8 mouse cellular contexts compared by ENCODE assay signal in genomic region chr8:85025098-85025932, GRCm38 (mm10). TPM values are rescaled to one million over a fixed set of nuclear protein-coding genes. Genes with fewer than 3 reads are reported as not detected.
A peak's percentile ranks its signal among the peaks of the same experiment; 100 is the strongest.
DNase-seq lines count a peak whose midpoint lies in the region; ATAC-seq and TF ChIP-seq lines count a peak whose summit lies in the region.

Asna1 (minus strand) TSS chr8:85025281.

- peak; percentile 92 for ATAC-seq in embryonic facial prominence, embryonic 14.5 days (ENCODE audit: low read depth)
- peak; percentile 93 for ATAC-seq in limb, embryonic 13.5 days (ENCODE audit: low FRiP score, low read depth)
- peak; percentile 89 for ATAC-seq in midbrain, embryonic 16.5 days

- TF ChIP-seq CTCF in heart, adult 2 months (IDR thresholded peaks at IDR 0.05), result no peak

- peaks cover 15% of the 10 kb centered on the region for H3K4me1 ChIP-seq in embryonic facial prominence, embryonic 14.5 days (ENCODE audit: control insufficient read depth, insufficient read depth, low read length)
- H3K4me1 ChIP-seq in heart, adult 2 months (ENCODE audit: control insufficient read depth, insufficient read depth, low read length), result peaks cover 15% of the 10 kb centered on the region
- H3K4me1 ChIP-seq in limb, embryonic 13.5 days, result peaks cover 33% of the 10 kb centered on the region
- peaks cover 34% of the 10 kb centered on the region for H3K4me1 ChIP-seq in midbrain, embryonic 16.5 days (ENCODE audit: control insufficient read depth, insufficient read depth, low read length)

- H3K4me3 ChIP-seq in embryonic facial prominence, embryonic 14.5 days (ENCODE audit: low read depth, low read length), result peak within 1 kb of the TSS; percentile 81
- peak within 1 kb of the TSS; percentile 66 for H3K4me3 ChIP-seq in heart, adult 2 months
- peak within 1 kb of the TSS; percentile 99 for H3K4me3 ChIP-seq in limb, embryonic 13.5 days
- H3K4me3 ChIP-seq in midbrain, embryonic 16.5 days (ENCODE audit: low read depth, low read length), result peak within 1 kb of the TSS; percentile 95

- DNase-seq in 3T3-L1 (ENCODE audit: low read depth, low spot score), result peak; percentile 99
- DNase-seq in adrenal gland, postnatal 4 days (ENCODE audit: low spot score in 2 of 2), result peak; percentile 37 to 65
- DNase-seq in embryonic facial prominence, embryonic 14.5 days (ENCODE audit: low spot score), result peak; percentile 98
- peak; percentile 86 to 87 for DNase-seq in heart, adult 2 months
- DNase-seq in kidney, adult 8-10 months, result peak; percentile 84 to 91
- peak; percentile 82 to 88 for DNase-seq in spleen, postnatal 10 days (ENCODE audit: low spot score in 2 of 2)

- H3K27me3 ChIP-seq in embryonic facial prominence, embryonic 14.5 days (replicated peaks; ENCODE audit: control insufficient read depth, insufficient read depth, low read length), result no peaks in the 10 kb centered on the region
- no peaks in the 10 kb centered on the region for H3K27me3 ChIP-seq in heart, adult 2 months (ENCODE audit: control insufficient read depth, insufficient read depth, low read length)
- no peaks in the 10 kb centered on the region for H3K27me3 ChIP-seq in limb, embryonic 13.5 days
- H3K27me3 ChIP-seq in midbrain, embryonic 16.5 days (ENCODE audit: control insufficient read depth, insufficient read depth, low read depth, low read length), result no peaks in the 10 kb centered on the region

- H3K9ac ChIP-seq in embryonic facial prominence, embryonic 14.5 days (ENCODE audit: low read depth, low read length), result peak within 1 kb of the TSS; percentile 80
- H3K9ac ChIP-seq in heart, adult 2 months (ENCODE audit: low read depth, low read length), result peak within 1 kb of the TSS; percentile 92
- H3K9ac ChIP-seq in limb, embryonic 13.5 days, result peak within 1 kb of the TSS; percentile 78
- H3K9ac ChIP-seq in midbrain, embryonic 16.5 days (ENCODE audit: low read depth, low read length), result peak within 1 kb of the TSS; percentile 72

- H3K79me2 ChIP-seq in heart, adult 2 months (replicated peaks; ENCODE audit: control insufficient read depth, insufficient read depth, low read length), result peaks cover 5% of the 10 kb centered on the region; the same call in 1 of the 2 replicates

- peak; percentile 43; the same call in 1 of the 2 replicates for TF ChIP-seq EP300 in heart, adult 2 months (IDR thresholded peaks at IDR 0.05; ENCODE audit: insufficient read depth, low read depth, low read length)

- peak; percentile 54; the same call in 1 of the 2 replicates for TF ChIP-seq POLR2A in heart, adult 2 months (IDR thresholded peaks at IDR 0.05; ENCODE audit: insufficient read depth, low read depth, low read length)

- no peaks in the 10 kb centered on the region for H3K9me3 ChIP-seq in embryonic facial prominence, embryonic 14.5 days (ENCODE audit: control insufficient read depth, low read length)
- no peaks in the 10 kb centered on the region for H3K9me3 ChIP-seq in limb, embryonic 13.5 days
- no peaks in the 10 kb centered on the region for H3K9me3 ChIP-seq in midbrain, embryonic 16.5 days (replicated peaks; ENCODE audit: control insufficient read depth, low read length, poor library complexity, severe bottlenecking)

- 7% methylated on average over 30 of the region's 30 CpGs for WGBS in embryonic facial prominence, embryonic 14.5 days
- WGBS in heart, adult 2 months, result 3% methylated on average over 30 of the region's 30 CpGs
- 5% methylated on average over 30 of the region's 30 CpGs for WGBS in limb, embryonic 13.5 days
- 6% methylated on average over 30 of the region's 30 CpGs for WGBS in midbrain, embryonic 16.5 days

- H3K4me2 ChIP-seq in embryonic facial prominence, embryonic 14.5 days (ENCODE audit: low read depth, low read length), result peak within 1 kb of the TSS; percentile 63
- peak within 1 kb of the TSS; percentile 94 for H3K4me2 ChIP-seq in limb, embryonic 13.5 days (replicated peaks)
- peak within 1 kb of the TSS; percentile 60 for H3K4me2 ChIP-seq in midbrain, embryonic 16.5 days (ENCODE audit: low read length)

- intact Hi-C loops in heart, adult 2 months (cut with DNase I), result loop anchor here (10.0 kb wide), 1 partner anchor 51 kb away; the partner anchor contains the start of gene Junb

- H3K36me3 ChIP-seq in embryonic facial prominence, embryonic 14.5 days (ENCODE audit: control insufficient read depth, insufficient read depth, low read length), result peaks cover 48% of the 10 kb centered on the region
- H3K36me3 ChIP-seq in heart, adult 2 months (ENCODE audit: control insufficient read depth, insufficient read depth, low read length), result no peaks in the 10 kb centered on the region
- peaks cover 49% of the 10 kb centered on the region for H3K36me3 ChIP-seq in limb, embryonic 13.5 days
- H3K36me3 ChIP-seq in midbrain, embryonic 16.5 days (ENCODE audit: control insufficient read depth, insufficient read depth, low read length), result peaks cover 9% of the 10 kb centered on the region

- H3K27ac ChIP-seq in embryonic facial prominence, embryonic 14.5 days (replicated peaks; ENCODE audit: low read depth, low read length), result peak within 1 kb of the TSS; percentile 93
- H3K27ac ChIP-seq in heart, adult 2 months, result peak within 1 kb of the TSS; percentile 100
- peak within 1 kb of the TSS; percentile 72 for H3K27ac ChIP-seq in limb, embryonic 13.5 days
- H3K27ac ChIP-seq in midbrain, embryonic 16.5 days (ENCODE audit: low read length), result peak within 1 kb of the TSS; percentile 75

RNA-seq across cellular contexts. Expression of gene Asna1, which starts in this region (rescaled TPM):
- total RNA-seq in adrenal gland, postnatal 4 days (2021), result 10 to 100 TPM; 77.7 to 83.2 TPM
- polyA plus RNA-seq in embryonic facial prominence, embryonic 14.5 days (2014; fragmentation: Nextera tagmentation; extraction: Ambion mirVana), result 97.3 and 101 TPM in 2 replicates
- 10 to 100 TPM; 58.5 to 71.8 TPM for total RNA-seq in heart, adult 2 months (2021)
- 104 and 133 TPM in 2 replicates for polyA plus RNA-seq in heart, adult 2 months (2012; rRNA removed)
- 132 TPM in 2 replicates for polyA plus RNA-seq in limb, embryonic 13.5 days (2015; fragmentation: Nextera tagmentation; extraction: Ambion mirVana)
- polyA plus RNA-seq in midbrain, embryonic 16.5 days (2015; fragmentation: Nextera tagmentation; extraction: Ambion mirVana), result 148 and 149 TPM in 2 replicates

Comparison
In these comparisons a context has a peak if more than half of its experiments do, and no peak if none do; other contexts are left out.
1. Peak in every context shown above with its lines: DNase-seq, ATAC-seq, H3K4me3 ChIP-seq and H3K27ac ChIP-seq.